Mouse (Mus musculus) heart, postnatal 25 days (tissue): Measurements from ENCODE around the gene Mxi1. TPM values are rescaled to one million over a fixed set of nuclear protein-coding genes. Genes with fewer than 3 reads are reported as not detected.
A peak's percentile ranks its signal among the peaks of the same experiment; 100 is the strongest.

Experiments
- DNase-seq: peaks from one replicate; pipeline ENCODE4 v3.0.0; 2022; ENCODE audit warnings: low spot score
- intact Hi-C: fragments of 180-260 bp; cut with DNase I; formaldehyde crosslinking; loops from one replicate; pipeline ENCODE4 v1.15.1; 2025
- total RNA-seq, 2 experiments: library from RNA; stranded (reverse); gene quantifications; 2 replicates each; pipeline ENCODE4 v1.2.3; 2021

The Mxi1 gene
- total RNA-seq, result 10 to 100 TPM; 41.8 to 44.4 TPM

- intact Hi-C loops, result loop anchor here (5.0 kb wide), 3 partner anchors 57 to 273 kb away; partner anchors contain the start of gene Add3
- DNase-seq, result peak; percentile 69
Measured at GRCm38 (mm10) chr19:53310348-53310747, at the start of gene Mxi1. Gene Mxi1, plus strand, starts transcription at chr19:53310518.

- intact Hi-C loops, result no loop called here
- DNase-seq, result no peak
Measured at GRCm38 (mm10) chr19:53260828-53261227, 49.5 kb upstream of the Mxi1 start.

- intact Hi-C loops, result no loop called here
- no peak for DNase-seq
Measured at GRCm38 (mm10) chr19:53262061-53262460, 48.3 kb upstream of the Mxi1 start.

GRCm38 (mm10) chr19:53263859-53264733 lies 46.2 kb upstream of the Mxi1 start:
- intact Hi-C loops, result no loop called here

GRCm38 (mm10) chr19:53264821-53265727 lies 45.2 kb upstream of the Mxi1 start:
- intact Hi-C loops, result no loop called here
- no peak for DNase-seq

More at GRCm38 (mm10) chr19:53263859-53264733, 46.2 kb upstream of the Mxi1 start:
- no peak for DNase-seq

GRCm38 (mm10) chr19:53267305-53267704 lies 43.0 kb upstream of the Mxi1 start:
- intact Hi-C loops, result no loop called here
- no peak for DNase-seq

GRCm38 (mm10) chr19:53273055-53273722 lies 37.1 kb upstream of the Mxi1 start:
- DNase-seq, result no peak
- intact Hi-C loops, result no loop called here

GRCm38 (mm10) chr19:53273781-53274428 lies 36.4 kb upstream of the Mxi1 start:
- intact Hi-C loops, result no loop called here
- no peak for DNase-seq

- no peak for DNase-seq
- intact Hi-C loops, result no loop called here
Measured at GRCm38 (mm10) chr19:53275204-53275603, 35.1 kb upstream of the Mxi1 start.

- no peak for DNase-seq
- intact Hi-C loops, result no loop called here
Measured at GRCm38 (mm10) chr19:53276902-53277707, 33.2 kb upstream of the Mxi1 start.

- intact Hi-C loops, result no loop called here
- peak; percentile 31 for DNase-seq
Measured at GRCm38 (mm10) chr19:53278491-53279415, 31.6 kb upstream of the Mxi1 start.

GRCm38 (mm10) chr19:53280254-53280653 lies 30.1 kb upstream of the Mxi1 start:
- no peak for DNase-seq
- intact Hi-C loops, result no loop called here

- intact Hi-C loops, result no loop called here
- no peak for DNase-seq
Measured at GRCm38 (mm10) chr19:53282571-53282970, 27.7 kb upstream of the Mxi1 start.

GRCm38 (mm10) chr19:53283742-53284141 lies 26.6 kb upstream of the Mxi1 start:
- no peak for DNase-seq
- intact Hi-C loops, result no loop called here

- intact Hi-C loops, result no loop called here
- DNase-seq, result peak; percentile 16
Measured at GRCm38 (mm10) chr19:53284268-53285208, 25.8 kb upstream of the Mxi1 start.

GRCm38 (mm10) chr19:53296331-53297254 lies 13.7 kb upstream of the Mxi1 start:
- intact Hi-C loops, result no loop called here
- no peak for DNase-seq
